Comparison of ENCODE assay signal across 21 mouse cellular contexts in genomic region chr17:83924259-83924922, GRCm38 (mm10).
DNase-seq lines count a peak whose midpoint lies in the region; ATAC-seq and TF ChIP-seq lines count a peak whose summit lies in the region.
"Had no signal": no experiment of that assay in that cellular context is flagged by ENCODE, and none has a peak within 500 bp of the region (broad histone marks: within the 10 kb centered on the region; RNA-seq: fewer than 3 reads in every experiment).

No protein-coding gene starts in this region.

- no peaks in the 10 kb centered on the region for H3K9me3 ChIP-seq in lung, embryonic 14.5 days (ENCODE audit: low read depth, low read length)
- no peaks in the 10 kb centered on the region for H3K9me3 ChIP-seq in limb, embryonic 10.5 days (replicated peaks)
- H3K9me3 ChIP-seq: embryonic facial prominence, embryonic 12.5 days; forebrain, embryonic 12.5 days; hindbrain, embryonic 13.5 days had no signal

- peak overlapping the region; percentile 68 for H3K27ac ChIP-seq in gastrocnemius, adult 2 months
- H3K27ac ChIP-seq in lung, embryonic 14.5 days (ENCODE audit: low read depth): no peak overlapping the region
- peak overlapping the region; percentile 19; the same call in 1 of the 2 replicates for H3K27ac ChIP-seq in limb, embryonic 10.5 days
- H3K27ac ChIP-seq: embryonic facial prominence, embryonic 12.5 days; forebrain, embryonic 12.5 days; hindbrain, embryonic 13.5 days; hindbrain, postnatal 0 days had no signal

- WGBS in lung, embryonic 14.5 days: 45% methylated on average over 16 of the region's 16 CpGs
- 64% methylated on average over 16 of the region's 16 CpGs for WGBS in limb, embryonic 10.5 days

- H3K36me3 ChIP-seq in lung, embryonic 14.5 days (ENCODE audit: insufficient read depth): no peaks in the 10 kb centered on the region
- no peaks in the 10 kb centered on the region for H3K36me3 ChIP-seq in limb, embryonic 10.5 days
- H3K36me3 ChIP-seq: embryonic facial prominence, embryonic 12.5 days; forebrain, embryonic 12.5 days; hindbrain, embryonic 13.5 days had no signal

- no peak for ATAC-seq in lung, embryonic 14.5 days (ENCODE audit: insufficient read depth)
- peak; percentile 37 for ATAC-seq in common myeloid progenitor, adult 5-6 weeks (replicated peaks; ENCODE audit: low read depth, poor library complexity, severe bottlenecking)
- ATAC-seq: activated CD4-positive, CD25-positive, alpha-beta regulatory T cell, adult 4 months; forebrain, postnatal 0 days; hindbrain, postnatal 0 days; Patski had no signal

- H3K4me3 ChIP-seq in gastrocnemius, adult 2 months: no peak overlapping the region
- H3K4me3 ChIP-seq in lung, embryonic 14.5 days (ENCODE audit: low read depth, low read length): no peak overlapping the region
- H3K4me3 ChIP-seq in limb, embryonic 10.5 days: no peak overlapping the region
- H3K4me3 ChIP-seq: embryonic facial prominence, embryonic 12.5 days; forebrain, embryonic 12.5 days; hindbrain, embryonic 13.5 days had no signal

- no peak overlapping the region for H3K4me2 ChIP-seq in lung, embryonic 14.5 days
- H3K4me2 ChIP-seq: embryonic facial prominence, embryonic 12.5 days; forebrain, embryonic 12.5 days; hindbrain, embryonic 13.5 days had no signal

- no peak for TF ChIP-seq CTCF in gastrocnemius, adult 2 months (IDR thresholded peaks at IDR 0.05)
- no peak for TF ChIP-seq CTCF in lung, embryonic 14.5 days (IDR thresholded peaks at IDR 0.05; ENCODE audit: low read depth)

- no peak overlapping the region for H3K9ac ChIP-seq in lung, embryonic 14.5 days
- H3K9ac ChIP-seq: embryonic facial prominence, embryonic 12.5 days; forebrain, embryonic 12.5 days; forebrain, postnatal 0 days; hindbrain, embryonic 13.5 days had no signal

- no peaks in the 10 kb centered on the region for H3K27me3 ChIP-seq in lung, embryonic 14.5 days (ENCODE audit: insufficient read depth, low read length)
- H3K27me3 ChIP-seq in limb, embryonic 10.5 days (ENCODE audit: low read depth, poor library complexity, severe bottlenecking): no peaks in the 10 kb centered on the region
- H3K27me3 ChIP-seq: CH12.LX; embryonic facial prominence, embryonic 12.5 days; forebrain, embryonic 12.5 days; hindbrain, embryonic 13.5 days; Patski had no signal

- DNase-seq in gastrocnemius, adult 2 months: no peak
- DNase-seq in gastrocnemius, postnatal 14 days: no peak
- DNase-seq in lung, embryonic 14.5 days: peak; percentile 39
- no peak for DNase-seq in lung, postnatal 25 days (ENCODE audit: low spot score)
- no peak for DNase-seq in limb, embryonic 10.5 days (ENCODE audit: low spot score)
- DNase-seq in urinary bladder, postnatal 4 days (ENCODE audit: low spot score in 2 of 2): no peak
- DNase-seq in embryo, embryonic 11 days: no peak
- DNase-seq: adrenal gland, postnatal 14 days; cerebellum, adult 11-12 months; cerebellum, adult 9-11 months; cerebellum, postnatal 36 days; forebrain, postnatal 0 days; heart, postnatal 10 days had no signal

- H3K4me1 ChIP-seq in lung, embryonic 14.5 days (ENCODE audit: insufficient read depth): no peaks in the 10 kb centered on the region
- H3K4me1 ChIP-seq in limb, embryonic 10.5 days: peaks cover 77% of the 10 kb centered on the region
- H3K4me1 ChIP-seq: hindbrain, embryonic 13.5 days had no signal

- intact Hi-C loops in gastrocnemius, adult 2 months (cut with DNase I): no loop called here
- intact Hi-C loops in gastrocnemius, postnatal 14 days (cut with DNase I; ENCODE audit: low total_unique reads): no loop called here
